Mouse (Mus musculus) olfactory bulb, adult 2 months (tissue): ENCODE measurements around the gene Slc25a23.

ENCODE experiments used
- CTCF ChIP-seq: fragments of 200-500 bp; IDR thresholded peaks from 2 replicates; pipeline ENCODE4 v1.5.1; 2012; ENCODE audit warnings: low read depth, mild to moderate bottlenecking, low read length, moderate library complexity; ENCODE audit not compliant: insufficient read depth
- POLR2A ChIP-seq: fragments of 200-500 bp; IDR thresholded peaks from 2 replicates; pipeline ENCODE4 v1.6.1; 2012; ENCODE audit warnings: mild to moderate bottlenecking, low read depth, low read length, moderate library complexity; ENCODE audit not compliant: insufficient read depth

- no peak for TF ChIP-seq CTCF
- no peak for TF ChIP-seq POLR2A
Measured at GRCm38 (mm10) chr17:57066908-57067307, 7.2 kb upstream of the Slc25a23 start.
